Mouse (Mus musculus): ENCODE results near the gene Il17f. TPM values are rescaled to one million over a fixed set of nuclear protein-coding genes. Genes with fewer than 3 reads are reported as not detected.
"Not testable (repeated sequence)": the region's sequence is repeated elsewhere in the genome, so short reads cannot be mapped to it uniquely, and the experiment has no call there.

Il17f gene
- not detected for total RNA-seq (2021)
- long read RNA-seq, experiment 1 = 0 reads
- long read RNA-seq, experiment 2 = 0 reads

DNA sequence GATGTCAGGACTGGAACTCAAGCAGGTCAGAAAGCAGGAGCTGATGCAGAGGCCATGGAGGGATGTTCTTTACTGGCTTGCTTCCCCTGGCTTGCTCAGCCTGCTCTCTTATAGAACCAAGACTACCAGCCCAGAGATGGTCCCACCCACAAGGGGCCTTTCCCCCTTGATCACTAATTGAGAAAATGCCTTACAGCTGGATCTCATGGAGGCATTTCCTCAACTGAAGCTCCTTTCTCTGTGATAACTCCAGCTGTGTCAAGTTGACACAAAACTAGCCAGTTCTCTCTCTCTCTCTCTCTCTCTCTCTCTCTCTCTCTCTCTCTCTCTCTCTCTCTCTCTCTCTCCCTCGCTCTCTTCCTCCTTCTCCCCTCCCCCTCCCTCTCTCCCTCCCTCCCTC, at the start of gene Il17f:
TSS of gene Il17f (minus strand) at position 101 of the 400 bp plus-strand sequence.
- H3K4me3 ChIP-seq; DNase-seq (ENCODE audit: extremely low spot score in 1 of 2, low spot score in 2 of 2); intact Hi-C loops (cut with DNase I); H3K27ac ChIP-seq: not testable (repeated sequence)

DNA sequence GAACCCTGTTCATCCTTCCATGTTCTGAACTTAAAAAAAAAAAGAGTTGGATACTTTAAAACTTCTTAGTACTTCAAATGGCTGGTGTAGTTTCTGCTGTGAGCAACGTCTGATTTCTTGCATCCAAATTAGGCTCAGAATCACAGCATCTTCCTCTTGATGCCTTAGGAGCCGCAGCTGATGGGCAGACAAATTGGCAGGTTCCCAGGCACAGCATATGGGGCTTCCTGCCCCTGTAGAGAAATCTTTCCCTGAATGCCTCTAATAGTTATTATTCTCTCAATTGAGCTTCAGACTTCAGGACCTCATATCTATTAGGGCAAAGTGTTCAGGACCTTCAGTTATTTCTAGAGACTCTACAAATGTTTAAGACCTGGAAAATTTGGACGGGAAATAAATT, 49.5 kb upstream of the Il17f start:
- no peak overlapping the region for H3K4me3 ChIP-seq
- DNase-seq (ENCODE audit: extremely low spot score in 1 of 2, low spot score in 2 of 2) = no peak
- TF ChIP-seq CTCF (IDR thresholded peaks at IDR 0.05) = no peak
- intact Hi-C loops (cut with DNase I) = loop anchor here (10.0 kb wide), 1 partner anchor 265 kb away; no protein-coding TSS in a partner anchor
- no peak overlapping the region for H3K27ac ChIP-seq

DNA sequence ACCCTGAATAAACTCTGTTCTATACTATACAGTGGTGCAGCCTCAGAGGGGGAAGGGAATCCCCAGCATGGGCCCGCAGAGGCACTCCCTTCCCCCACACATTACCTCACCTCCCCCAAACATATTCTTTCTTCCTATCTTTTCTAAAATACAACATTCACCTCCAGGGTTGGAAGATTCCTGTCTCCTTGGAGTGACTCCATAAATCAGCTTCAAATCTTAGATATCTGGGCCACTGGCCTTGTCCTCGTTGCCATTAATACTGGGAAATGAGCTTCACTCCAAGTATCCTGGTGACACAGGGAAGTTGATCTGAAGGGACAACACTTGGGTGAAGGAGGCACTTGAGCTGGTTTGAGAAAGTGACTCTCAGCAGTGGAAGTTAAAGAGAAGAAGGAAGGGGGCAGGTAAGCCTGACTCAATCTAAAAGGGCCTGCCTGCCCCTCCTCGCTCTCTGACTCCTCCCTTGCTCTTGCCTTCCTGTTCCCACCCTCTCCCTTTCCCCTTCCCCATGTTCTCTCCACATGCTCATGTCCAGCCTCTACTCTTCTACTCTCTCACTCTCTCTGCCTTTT, 46.2 kb upstream of the Il17f start:
- no peak for DNase-seq (ENCODE audit: extremely low spot score in 1 of 2, low spot score in 2 of 2)
- H3K4me3 ChIP-seq = no peak overlapping the region
- intact Hi-C loops (cut with DNase I) = loop anchor here (10.0 kb wide), 1 partner anchor 268 kb away; no protein-coding TSS in a partner anchor
- H3K27ac ChIP-seq = no peak overlapping the region
- TF ChIP-seq CTCF (IDR thresholded peaks at IDR 0.05) = no peak

DNA sequence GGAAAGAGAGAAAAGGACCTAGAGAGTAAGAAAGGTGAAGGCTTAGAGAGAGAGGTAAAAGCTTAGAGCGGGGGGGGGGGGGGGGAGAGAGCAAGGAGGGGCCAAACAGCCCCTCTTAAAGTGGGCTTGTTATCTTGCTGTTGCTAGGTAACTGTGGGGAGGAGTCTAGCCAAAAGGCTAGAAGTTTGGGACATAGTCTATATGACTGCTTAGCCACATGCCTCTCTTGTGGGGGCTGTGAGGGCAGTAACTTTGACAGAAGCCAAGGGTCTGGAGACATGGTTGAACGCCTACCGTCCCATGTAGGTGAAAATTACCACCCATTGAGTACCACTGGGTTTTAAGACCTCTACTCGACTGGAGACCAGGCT, 42.7 kb upstream of the Il17f start:
- DNase-seq (ENCODE audit: extremely low spot score in 1 of 2, low spot score in 2 of 2) = no peak
- Histone ChIP-seq H3K4me3 (no peak overlapping the region), H3K27ac (no peak overlapping the region)
- intact Hi-C loops (cut with DNase I) = loop anchor here (10.0 kb wide), 1 partner anchor 272 kb away; no protein-coding TSS in a partner anchor
- TF ChIP-seq CTCF (IDR thresholded peaks at IDR 0.05) = no peak

DNA sequence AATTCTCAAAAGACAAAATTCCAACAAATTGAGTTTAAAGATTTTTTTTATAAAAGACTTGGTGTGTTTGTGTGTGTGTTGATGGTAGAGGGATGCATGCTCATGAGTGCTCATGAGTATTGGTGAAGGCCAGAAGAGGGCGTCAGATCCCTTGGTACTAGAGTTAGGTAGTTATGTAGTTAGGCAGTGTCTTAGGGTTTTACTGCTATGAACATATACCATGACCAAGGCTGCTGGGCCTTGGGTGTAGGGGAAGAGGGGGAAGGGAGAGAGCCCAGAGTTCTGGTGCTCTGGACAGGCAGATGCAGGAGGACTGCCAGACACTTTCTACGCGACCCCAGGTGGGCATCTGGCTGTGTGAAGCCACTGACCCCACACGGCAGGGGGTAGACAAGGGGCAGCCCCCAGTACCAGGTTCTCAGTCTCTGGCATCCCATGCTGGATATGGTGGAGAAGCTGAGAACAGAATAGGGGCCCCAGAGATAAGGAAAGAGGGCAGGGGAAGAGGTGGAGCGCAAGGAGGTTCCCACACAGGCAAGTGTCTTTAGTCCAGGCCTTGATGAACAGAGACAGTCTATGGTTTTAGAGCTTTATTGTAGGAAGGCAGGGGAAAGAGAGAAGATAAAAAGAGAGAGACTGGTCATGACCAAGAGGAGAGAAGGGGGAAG, 42.2 kb upstream of the Il17f start:
- no peak; the same call in 1 of the 2 replicates for TF ChIP-seq CTCF (IDR thresholded peaks at IDR 0.05)
- Histone ChIP-seq H3K4me3 (no peak overlapping the region), H3K27ac (no peak overlapping the region)
- intact Hi-C loops (cut with DNase I) = loop anchor here (10.0 kb wide), 1 partner anchor 272 kb away; no protein-coding TSS in a partner anchor
- DNase-seq (ENCODE audit: extremely low spot score in 1 of 2, low spot score in 2 of 2) = no peak

DNA sequence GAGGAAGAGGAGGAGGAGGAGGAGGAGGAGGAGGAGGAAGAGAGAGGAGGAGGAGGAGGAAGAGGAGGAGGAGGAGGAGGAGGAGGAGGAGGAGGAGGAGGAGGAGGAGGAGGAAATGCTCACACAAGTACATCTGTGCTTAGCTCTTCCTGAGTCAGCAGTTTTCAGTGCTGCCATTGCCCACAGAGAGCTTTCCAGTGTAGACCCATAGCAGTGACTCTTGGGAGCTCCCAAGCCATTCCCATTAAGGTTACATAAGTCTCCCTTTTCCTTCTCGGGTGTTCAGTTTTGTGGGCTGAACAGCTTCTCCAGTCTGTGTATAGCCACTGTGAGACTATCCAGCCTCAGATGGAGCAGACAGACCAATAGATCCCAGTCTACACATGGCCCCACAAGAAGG, 40.1 kb upstream of the Il17f start:
- Histone ChIP-seq H3K4me3 (no peak overlapping the region), H3K27ac (no peak overlapping the region)
- TF ChIP-seq CTCF (IDR thresholded peaks at IDR 0.05) = no peak
- intact Hi-C loops (cut with DNase I) = loop anchor here (10.0 kb wide), 1 partner anchor 274 kb away; no protein-coding TSS in a partner anchor
- DNase-seq (ENCODE audit: extremely low spot score in 1 of 2, low spot score in 2 of 2) = no peak

DNA sequence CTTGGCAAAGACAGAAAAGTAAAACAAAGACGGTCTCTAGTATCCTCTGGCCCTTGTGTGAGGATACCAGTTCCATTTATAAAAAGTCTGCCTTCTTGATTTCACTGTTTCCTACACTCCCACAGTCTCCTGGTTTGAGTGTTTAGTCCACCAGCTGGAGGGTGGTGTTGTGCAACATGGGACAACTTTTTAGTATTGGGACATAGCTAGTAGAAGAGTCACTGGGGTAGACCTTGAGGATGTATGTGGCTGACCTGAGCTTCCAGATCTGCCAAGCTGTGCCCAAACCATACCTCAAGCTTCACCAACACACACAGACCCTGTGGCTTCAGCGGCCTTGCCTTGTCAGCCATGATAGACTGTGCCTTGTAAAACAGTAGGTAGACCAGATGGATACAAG, 37.6 kb upstream of the Il17f start:
- no peak for TF ChIP-seq CTCF (IDR thresholded peaks at IDR 0.05)
- intact Hi-C loops (cut with DNase I) = no loop called here
- no peak for DNase-seq (ENCODE audit: extremely low spot score in 1 of 2, low spot score in 2 of 2)

DNA sequence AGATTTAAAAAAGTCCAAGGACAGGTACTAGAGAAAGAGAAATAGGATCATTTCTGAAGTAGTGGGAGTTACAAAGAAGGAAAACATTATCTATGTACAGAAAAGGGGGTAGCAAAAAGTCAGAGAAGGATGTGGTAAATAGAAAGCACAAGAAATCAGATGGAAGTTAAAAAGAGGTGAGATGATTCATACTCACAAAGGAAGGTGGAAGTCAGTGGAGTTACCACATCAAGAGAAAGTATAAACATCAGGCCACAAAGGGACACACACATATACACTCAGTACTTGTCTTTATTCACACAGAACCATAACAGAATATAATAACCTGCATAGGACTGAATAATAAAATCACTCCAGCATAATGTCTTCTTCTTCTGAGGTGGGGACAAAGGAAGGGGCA, 34.6 kb upstream of the Il17f start:
- H3K4me3 ChIP-seq = no peak overlapping the region
- intact Hi-C loops (cut with DNase I) = no loop called here
- no peak for DNase-seq (ENCODE audit: extremely low spot score in 1 of 2, low spot score in 2 of 2)
- no peak for TF ChIP-seq CTCF (IDR thresholded peaks at IDR 0.05)
- H3K27ac ChIP-seq = no peak overlapping the region

More for the DNA sequence above, 37.6 kb upstream of the Il17f start:
- Histone ChIP-seq H3K4me3 (no peak overlapping the region), H3K27ac (no peak overlapping the region)

DNA sequence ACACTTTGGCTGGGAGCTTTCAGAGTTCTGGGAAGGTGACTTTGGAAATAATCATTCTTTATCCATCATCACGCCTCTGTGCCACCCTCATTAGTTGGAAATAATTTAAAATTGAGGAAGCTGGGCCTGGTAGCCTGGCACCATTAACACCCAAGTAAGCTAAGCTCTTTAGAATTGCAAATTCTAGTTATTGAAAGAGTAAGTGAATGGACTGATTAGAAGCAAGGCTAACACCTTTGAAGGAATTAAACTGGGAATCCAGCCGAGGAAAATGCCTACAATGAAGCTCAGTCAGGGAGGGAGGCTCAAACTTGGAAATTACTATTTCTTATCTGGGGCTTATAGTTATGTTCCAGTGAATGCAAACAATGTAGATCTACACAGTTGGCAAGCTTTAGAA, 33.5 kb upstream of the Il17f start:
- DNase-seq (ENCODE audit: extremely low spot score in 1 of 2, low spot score in 2 of 2) = no peak
- no peak for TF ChIP-seq CTCF (IDR thresholded peaks at IDR 0.05)
- no peak overlapping the region for H3K4me3 ChIP-seq
- intact Hi-C loops (cut with DNase I) = loop anchor here (5.0 kb wide), 1 partner anchor 338 kb away; no protein-coding TSS in a partner anchor
- H3K27ac ChIP-seq = no peak overlapping the region

DNA sequence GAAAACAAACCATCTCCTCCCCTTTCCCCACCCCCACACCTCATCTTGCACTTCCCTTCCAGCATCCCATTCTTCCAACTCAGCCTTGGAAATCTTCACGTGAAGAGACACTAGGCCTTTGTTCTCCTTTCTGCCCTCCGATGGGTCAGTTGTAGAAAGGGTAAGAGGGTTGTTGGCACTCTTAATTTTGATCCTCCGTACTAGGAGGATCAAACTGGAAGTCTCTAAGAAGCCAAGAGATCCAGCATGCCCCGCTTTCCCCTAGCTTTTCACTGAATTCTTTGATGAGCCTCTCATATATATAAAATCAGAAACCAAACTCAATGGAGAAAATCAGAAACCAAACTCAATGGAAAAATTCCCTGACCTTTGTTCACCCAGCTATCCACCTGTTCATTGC, 33.1 kb upstream of the Il17f start:
- Histone ChIP-seq H3K4me3 (no peak overlapping the region), H3K27ac (0 out of 2 replicates have a peak overlapping the region, but pooled peaks have one; percentile 11)
- intact Hi-C loops (cut with DNase I) = loop anchor here (5.0 kb wide), 1 partner anchor 339 kb away; no protein-coding TSS in a partner anchor

DNA sequence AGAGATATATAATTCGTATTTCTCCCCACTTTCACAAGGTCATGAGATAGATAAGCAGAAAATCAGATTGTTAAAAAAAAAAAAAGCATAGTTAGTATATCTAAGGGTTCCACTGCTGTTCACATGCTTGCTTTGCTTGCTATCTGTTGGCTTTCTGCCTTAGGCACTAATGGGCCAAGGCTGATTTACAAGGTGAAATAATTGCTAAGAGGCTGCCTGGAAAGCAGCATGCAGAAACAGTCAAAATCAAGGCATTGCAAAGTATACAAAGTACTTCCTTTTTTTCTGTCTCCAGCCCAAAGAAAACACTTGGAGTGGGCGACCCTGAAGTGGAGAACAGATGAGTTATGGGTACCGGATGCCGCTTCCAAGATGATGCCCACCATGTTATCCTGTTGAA, 30.5 kb upstream of the Il17f start:
- intact Hi-C loops (cut with DNase I) = loop anchor here (2.0 to 5.0 kb wide), 2 partner anchors 70 to 341 kb away; partner anchors contain the start of gene Paqr8
- DNase-seq (ENCODE audit: extremely low spot score in 1 of 2, low spot score in 2 of 2) = no peak
- Histone ChIP-seq H3K4me3 (no peak overlapping the region), H3K27ac (no peak overlapping the region)
- no peak for TF ChIP-seq CTCF (IDR thresholded peaks at IDR 0.05)

More for the DNA sequence above, 33.1 kb upstream of the Il17f start:
- no peak for TF ChIP-seq CTCF (IDR thresholded peaks at IDR 0.05)
- DNase-seq (ENCODE audit: extremely low spot score in 1 of 2, low spot score in 2 of 2) = no peak

Measured in left cerebral cortex, adult 2 months (tissue).